15 mouse cellular contexts compared by ENCODE assay signal in the genomic region with DNA sequence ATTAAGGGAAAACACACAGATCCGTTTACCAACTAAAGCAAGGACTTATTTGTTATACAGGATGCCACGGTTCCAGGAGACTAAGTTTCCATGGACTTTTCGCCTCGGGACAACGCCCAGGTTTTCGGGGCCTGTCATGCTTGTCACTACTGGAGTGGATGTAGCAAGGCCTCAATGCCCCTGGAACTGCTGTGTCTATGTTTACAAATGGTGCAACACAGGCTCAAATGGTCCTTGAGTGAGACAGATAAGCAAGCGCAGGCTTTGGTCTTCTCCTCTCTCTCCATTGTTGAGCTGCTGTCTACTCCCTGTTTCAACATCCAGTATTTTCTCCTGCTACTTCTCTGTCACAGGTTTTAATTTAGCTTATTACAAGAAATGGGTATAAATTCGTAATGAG.
"Had no signal": no experiment of that assay in that cellular context is flagged by ENCODE, and none has a peak within 500 bp of the region (broad histone marks: within the 10 kb centered on the region; RNA-seq: fewer than 3 reads in every experiment).

No protein-coding gene starts in this region.

- H3K4me2 ChIP-seq: neural tube, embryonic 15.5 days; stomach, embryonic 15.5 days had no signal

- H3K36me3 ChIP-seq: neural tube, embryonic 15.5 days; stomach, embryonic 15.5 days had no signal

- H3K4me3 ChIP-seq: neural tube, embryonic 15.5 days; stomach, embryonic 15.5 days had no signal

- H3K27me3 ChIP-seq: neural tube, embryonic 15.5 days; stomach, embryonic 15.5 days had no signal

- H3K4me1 ChIP-seq: neural tube, embryonic 15.5 days; stomach, embryonic 15.5 days had no signal

- H3K27ac ChIP-seq: neural tube, embryonic 15.5 days; stomach, embryonic 15.5 days; stomach, postnatal 0 days had no signal

- H3K9ac ChIP-seq: neural tube, embryonic 15.5 days; stomach, embryonic 15.5 days had no signal

- H3K9me3 ChIP-seq: neural tube, embryonic 15.5 days; stomach, embryonic 15.5 days had no signal

- DNase-seq: retina, postnatal 1 day; right cerebral cortex, adult 18-20 months; right cerebral cortex, postnatal 14 days; right cerebral cortex, postnatal 25 days; right cerebral cortex, postnatal 4 days; spleen, adult 18-20 months; thymus, adult 18-20 months; thymus, adult 2 months; thymus, postnatal 14 days; thymus, postnatal 25 days; thymus, postnatal 36 days; thymus, postnatal 4 days had no signal
